Mouse (Mus musculus): ENCODE results near the gene Selp. TPM values are rescaled to one million over a fixed set of nuclear protein-coding genes. Genes with fewer than 3 reads are reported as not detected.

Gene Selp
- polyA plus RNA-seq (2015; fragmentation: Nextera tagmentation; extraction: Ambion mirVana): not detected in 2 replicates

- H3K4me2 ChIP-seq (replicated peaks): no peak within 1 kb of the TSS
- 51% methylated on average over 8 of the region's 8 CpGs for WGBS
Measured at GRCm38 (mm10) chr1:164114947-164115493, at the start of gene Selp. Gene Selp, plus strand, starts transcription at chr1:164115264.

GRCm38 (mm10) chr1:164069261-164069660 lies 45.8 kb upstream of the Selp start:
- no peaks in the 10 kb centered on the region for H3K27me3 ChIP-seq
- H3K4me3 ChIP-seq: no peak overlapping the region
- H3K9ac ChIP-seq (replicated peaks): no peak overlapping the region
- no peaks in the 10 kb centered on the region for H3K9me3 ChIP-seq
- ATAC-seq (replicated peaks): no peak
- no peak overlapping the region for H3K4me2 ChIP-seq (replicated peaks)
- no peak overlapping the region for H3K27ac ChIP-seq (replicated peaks)
- H3K4me1 ChIP-seq: no peaks in the 10 kb centered on the region
- H3K36me3 ChIP-seq: no peaks in the 10 kb centered on the region

More at GRCm38 (mm10) chr1:164114947-164115493, at the start of gene Selp:
- H3K9me3 ChIP-seq: no peaks in the 10 kb centered on the region
- H3K36me3 ChIP-seq: no peaks in the 10 kb centered on the region
- H3K4me3 ChIP-seq: no peak within 1 kb of the TSS
- no peak for ATAC-seq (replicated peaks)
- no peak within 1 kb of the TSS for H3K9ac ChIP-seq (replicated peaks)
- no peaks in the 10 kb centered on the region for H3K4me1 ChIP-seq
- no peaks in the 10 kb centered on the region for H3K27me3 ChIP-seq
- H3K27ac ChIP-seq (replicated peaks): no peak within 1 kb of the TSS

DNA sequence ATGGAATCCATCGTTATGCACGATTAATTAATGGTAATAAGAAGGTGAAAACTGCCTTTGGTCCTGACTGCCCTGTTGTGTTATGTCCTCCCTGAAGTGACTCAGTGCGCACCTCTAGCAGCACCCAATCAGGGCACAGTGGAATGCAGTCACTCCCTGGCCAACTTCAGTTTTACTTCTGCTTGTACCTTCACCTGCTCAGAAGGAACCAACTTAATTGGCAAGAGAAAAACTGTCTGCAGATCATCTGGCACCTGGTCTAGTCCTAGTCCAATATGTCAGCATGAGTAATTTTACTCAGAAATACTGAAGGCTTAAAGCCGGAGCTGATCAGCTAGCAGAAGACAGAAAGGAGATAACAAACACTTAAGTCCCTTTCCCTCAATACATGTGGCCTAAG lies 44.6 kb upstream of the Selp start:
- no peaks in the 10 kb centered on the region for H3K36me3 ChIP-seq
- no peak overlapping the region for H3K9ac ChIP-seq (replicated peaks)
- 92% methylated on average over 4 of the region's 4 CpGs for WGBS
- H3K4me2 ChIP-seq (replicated peaks): no peak overlapping the region
- no peaks in the 10 kb centered on the region for H3K4me1 ChIP-seq
- no peak for ATAC-seq (replicated peaks)
- no peaks in the 10 kb centered on the region for H3K27me3 ChIP-seq
- H3K9me3 ChIP-seq: no peaks in the 10 kb centered on the region
- H3K27ac ChIP-seq (replicated peaks): no peak overlapping the region
- H3K4me3 ChIP-seq: no peak overlapping the region

DNA sequence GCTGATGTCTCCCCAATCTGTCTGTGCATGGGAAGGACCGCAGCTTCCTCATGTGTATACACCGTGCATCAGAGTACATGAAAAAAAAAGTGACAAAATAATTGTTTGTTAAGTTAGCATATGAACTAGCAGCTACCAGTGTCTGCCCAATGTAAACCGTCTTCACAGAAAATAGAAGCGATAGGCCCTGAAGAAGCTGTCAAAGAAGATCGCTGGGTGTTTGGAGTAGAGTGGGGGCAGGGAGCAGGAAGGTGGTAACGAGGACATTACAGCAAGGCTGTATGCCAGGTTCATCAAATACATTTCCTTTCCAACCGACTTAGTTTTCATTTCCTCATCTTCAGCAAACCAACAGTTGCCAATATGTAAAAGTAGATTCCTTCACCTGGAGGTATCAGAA lies 44.0 kb upstream of the Selp start:
- H3K36me3 ChIP-seq: no peaks in the 10 kb centered on the region
- no peak overlapping the region for H3K9ac ChIP-seq (replicated peaks)
- no peak overlapping the region for H3K27ac ChIP-seq (replicated peaks)
- WGBS: 85% methylated on average over 7 of the region's 7 CpGs
- H3K4me3 ChIP-seq: no peak overlapping the region
- no peaks in the 10 kb centered on the region for H3K27me3 ChIP-seq
- H3K9me3 ChIP-seq: no peaks in the 10 kb centered on the region
- no peaks in the 10 kb centered on the region for H3K4me1 ChIP-seq
- no peak overlapping the region for H3K4me2 ChIP-seq (replicated peaks)
- no peak for ATAC-seq (replicated peaks)

DNA sequence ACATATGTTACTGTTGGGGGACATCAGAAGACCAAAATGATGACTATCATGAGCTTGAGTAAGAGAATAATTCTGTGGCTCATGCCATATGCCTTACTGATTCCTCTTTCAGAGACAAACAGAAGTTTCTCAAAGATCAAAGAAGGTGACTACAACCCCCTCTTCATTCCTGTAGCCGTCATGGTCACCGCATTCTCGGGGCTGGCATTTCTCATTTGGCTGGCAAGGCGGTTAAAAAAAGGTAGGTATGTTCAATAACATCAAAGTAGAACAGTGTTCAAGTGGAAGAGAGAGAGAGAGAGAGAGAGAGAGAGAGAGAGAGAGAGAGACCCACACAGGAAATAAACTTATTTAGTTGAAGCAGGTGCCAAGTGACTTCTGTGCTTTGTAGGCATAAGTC lies 43.1 kb upstream of the Selp start:
- no peak for ATAC-seq (replicated peaks)
- H3K4me2 ChIP-seq (replicated peaks): no peak overlapping the region
- no peak overlapping the region for H3K4me3 ChIP-seq
- WGBS: 90% methylated on average over 4 of the region's 4 CpGs
- no peaks in the 10 kb centered on the region for H3K4me1 ChIP-seq
- no peak overlapping the region for H3K27ac ChIP-seq (replicated peaks)
- no peaks in the 10 kb centered on the region for H3K36me3 ChIP-seq
- no peak overlapping the region for H3K9ac ChIP-seq (replicated peaks)
- no peaks in the 10 kb centered on the region for H3K27me3 ChIP-seq
- no peaks in the 10 kb centered on the region for H3K9me3 ChIP-seq

- no peak overlapping the region for H3K27ac ChIP-seq (replicated peaks)
- H3K4me2 ChIP-seq (replicated peaks): no peak overlapping the region
- H3K9me3 ChIP-seq: no peaks in the 10 kb centered on the region
- 91% methylated on average over 9 of the region's 9 CpGs for WGBS
- no peak overlapping the region for H3K4me3 ChIP-seq
- no peaks in the 10 kb centered on the region for H3K36me3 ChIP-seq
- H3K9ac ChIP-seq (replicated peaks): no peak overlapping the region
- H3K4me1 ChIP-seq: no peaks in the 10 kb centered on the region
- no peak for ATAC-seq (replicated peaks)
- H3K27me3 ChIP-seq: no peaks in the 10 kb centered on the region
Measured at GRCm38 (mm10) chr1:164073091-164073490, 42.0 kb upstream of the Selp start.

- no peaks in the 10 kb centered on the region for H3K27me3 ChIP-seq
- ATAC-seq (replicated peaks): no peak
- no peak overlapping the region for H3K9ac ChIP-seq (replicated peaks)
- 89% methylated on average over 7 of the region's 7 CpGs for WGBS
- no peak overlapping the region for H3K4me2 ChIP-seq (replicated peaks)
- H3K36me3 ChIP-seq: no peaks in the 10 kb centered on the region
- H3K9me3 ChIP-seq: no peaks in the 10 kb centered on the region
- no peak overlapping the region for H3K27ac ChIP-seq (replicated peaks)
- no peaks in the 10 kb centered on the region for H3K4me1 ChIP-seq
- no peak overlapping the region for H3K4me3 ChIP-seq
Measured at GRCm38 (mm10) chr1:164073803-164074202, 41.3 kb upstream of the Selp start.

DNA sequence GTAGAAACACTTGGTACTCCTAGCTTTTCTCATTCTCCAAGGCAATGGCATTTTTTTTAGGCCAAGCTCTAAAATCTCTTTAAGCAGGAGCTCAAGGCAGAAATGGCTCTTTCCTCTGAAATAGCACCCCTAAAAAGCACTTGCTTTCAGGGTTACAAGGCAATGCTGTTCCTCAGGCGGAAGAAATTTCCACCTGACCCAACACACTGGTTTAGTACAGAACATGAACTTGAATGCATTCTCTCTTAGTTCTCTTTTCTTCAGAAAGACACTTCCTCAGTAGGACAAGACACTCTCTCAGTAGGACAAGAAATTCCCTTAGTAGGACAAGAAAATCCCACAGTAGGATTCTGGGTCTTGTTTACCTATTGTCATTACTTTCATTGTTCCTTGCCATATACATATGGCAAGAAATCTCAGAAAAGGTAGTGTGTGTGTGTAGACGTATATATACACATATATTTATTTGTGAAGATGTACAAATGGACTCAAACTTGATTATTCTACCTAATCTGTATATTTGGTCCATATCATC lies 40.4 kb upstream of the Selp start:
- no peaks in the 10 kb centered on the region for H3K36me3 ChIP-seq
- WGBS: 95% methylated on average over 2 of the region's 2 CpGs
- no peak overlapping the region for H3K4me3 ChIP-seq
- H3K27me3 ChIP-seq: no peaks in the 10 kb centered on the region
- no peaks in the 10 kb centered on the region for H3K4me1 ChIP-seq
- H3K4me2 ChIP-seq (replicated peaks): no peak overlapping the region
- no peaks in the 10 kb centered on the region for H3K9me3 ChIP-seq
- ATAC-seq (replicated peaks): no peak
- H3K27ac ChIP-seq (replicated peaks): no peak overlapping the region
- H3K9ac ChIP-seq (replicated peaks): no peak overlapping the region

DNA sequence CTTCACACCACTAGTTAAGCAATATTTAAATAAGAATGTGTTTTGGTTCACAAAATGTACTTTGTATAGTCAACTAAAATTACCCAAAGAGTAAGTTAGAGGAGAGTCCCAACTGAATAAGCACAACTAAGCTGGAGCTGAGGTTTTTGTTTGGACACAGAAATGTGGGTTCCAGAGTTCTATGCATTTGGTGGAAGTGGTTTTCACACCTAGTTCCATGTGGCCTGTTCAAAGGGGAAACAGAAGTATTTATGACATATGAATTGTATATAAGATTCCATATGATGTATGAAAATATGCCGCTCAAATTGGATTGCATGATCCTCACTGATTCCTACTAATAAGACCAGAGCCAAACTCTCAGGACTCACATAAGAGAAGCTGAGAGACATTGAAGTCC lies 39.6 kb upstream of the Selp start:
- no peaks in the 10 kb centered on the region for H3K27me3 ChIP-seq
- H3K9me3 ChIP-seq: no peaks in the 10 kb centered on the region
- H3K4me1 ChIP-seq: no peaks in the 10 kb centered on the region
- no peak overlapping the region for H3K9ac ChIP-seq (replicated peaks)
- no peak overlapping the region for H3K27ac ChIP-seq (replicated peaks)
- H3K4me2 ChIP-seq (replicated peaks): no peak overlapping the region
- H3K36me3 ChIP-seq: no peaks in the 10 kb centered on the region
- ATAC-seq (replicated peaks): no peak
- 95% methylated on average over 1 of the region's 1 CpGs for WGBS
- no peak overlapping the region for H3K4me3 ChIP-seq

DNA sequence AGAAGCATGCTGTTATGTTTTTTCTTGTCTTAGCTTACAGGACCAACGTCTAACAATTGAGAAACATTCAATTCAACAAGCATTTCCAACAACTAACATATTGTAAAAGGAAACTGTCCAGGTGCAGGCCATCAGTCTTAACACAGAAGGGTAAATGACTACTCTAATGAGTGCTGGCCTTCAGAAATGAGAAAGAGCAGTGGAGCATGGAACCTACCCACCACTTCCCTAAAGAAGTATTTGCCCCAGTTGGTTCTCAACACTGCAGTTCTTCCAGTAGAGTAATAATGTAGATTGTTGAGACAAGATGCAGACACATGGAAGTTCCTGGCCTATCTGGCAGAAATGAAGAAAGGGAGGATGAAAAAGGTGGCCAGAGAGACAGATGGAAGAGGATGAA lies 38.6 kb upstream of the Selp start:
- no peaks in the 10 kb centered on the region for H3K4me1 ChIP-seq
- 50% methylated on average over 1 of the region's 1 CpGs for WGBS
- no peaks in the 10 kb centered on the region for H3K9me3 ChIP-seq
- no peaks in the 10 kb centered on the region for H3K36me3 ChIP-seq
- H3K9ac ChIP-seq (replicated peaks): no peak overlapping the region
- H3K27ac ChIP-seq (replicated peaks): no peak overlapping the region
- no peak overlapping the region for H3K4me2 ChIP-seq (replicated peaks)
- ATAC-seq (replicated peaks): no peak
- no peak overlapping the region for H3K4me3 ChIP-seq
- no peaks in the 10 kb centered on the region for H3K27me3 ChIP-seq

DNA sequence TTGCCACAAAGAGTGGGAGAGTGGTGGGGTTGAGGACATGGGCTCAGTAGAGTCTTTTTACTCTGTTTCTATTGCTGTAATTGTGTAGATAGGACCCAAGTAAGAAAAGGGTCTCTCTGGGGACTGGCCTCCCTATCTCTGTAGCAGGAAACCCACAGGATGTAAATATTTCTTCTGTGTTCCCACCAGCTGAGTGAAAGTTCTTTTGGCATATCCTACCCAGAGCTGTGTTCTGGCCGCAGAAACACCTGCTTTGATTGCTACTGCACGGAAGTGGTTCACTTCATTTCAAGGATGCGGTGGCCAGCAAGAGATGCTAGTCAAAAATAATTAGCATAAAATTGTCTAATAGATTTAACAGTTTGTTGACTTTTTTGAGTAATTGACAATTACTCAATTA lies 38.0 kb upstream of the Selp start:
- Histone ChIP-seq H3K36me3 (no peaks in the 10 kb centered on the region), H3K4me1 (no peaks in the 10 kb centered on the region), H3K4me3 (no peak overlapping the region), H3K27ac (replicated peaks) (no peak overlapping the region), H3K9ac (replicated peaks) (no peak overlapping the region), H3K27me3 (no peaks in the 10 kb centered on the region), H3K9me3 (no peaks in the 10 kb centered on the region), H3K4me2 (replicated peaks) (no peak overlapping the region)
- 92% methylated on average over 3 of the region's 3 CpGs for WGBS
- ATAC-seq (replicated peaks): no peak

GRCm38 (mm10) chr1:164078323-164078741 lies 36.7 kb upstream of the Selp start:
- WGBS: 95% methylated on average over 4 of the region's 4 CpGs
- no peak overlapping the region for H3K27ac ChIP-seq (replicated peaks)
- no peak for ATAC-seq (replicated peaks)
- no peaks in the 10 kb centered on the region for H3K4me1 ChIP-seq
- no peak overlapping the region for H3K4me2 ChIP-seq (replicated peaks)
- no peaks in the 10 kb centered on the region for H3K27me3 ChIP-seq
- H3K4me3 ChIP-seq: no peak overlapping the region
- H3K9ac ChIP-seq (replicated peaks): no peak overlapping the region
- no peaks in the 10 kb centered on the region for H3K36me3 ChIP-seq
- no peaks in the 10 kb centered on the region for H3K9me3 ChIP-seq

- no peak overlapping the region for H3K9ac ChIP-seq (replicated peaks)
- no peak overlapping the region for H3K27ac ChIP-seq (replicated peaks)
- no peaks in the 10 kb centered on the region for H3K36me3 ChIP-seq
- no peaks in the 10 kb centered on the region for H3K9me3 ChIP-seq
- no peak overlapping the region for H3K4me3 ChIP-seq
- H3K4me1 ChIP-seq: no peaks in the 10 kb centered on the region
- no peak overlapping the region for H3K4me2 ChIP-seq (replicated peaks)
- no peak for ATAC-seq (replicated peaks)
- H3K27me3 ChIP-seq: no peaks in the 10 kb centered on the region
- 89% methylated on average over 11 of the region's 11 CpGs for WGBS
Measured at GRCm38 (mm10) chr1:164079091-164079490, 36.0 kb upstream of the Selp start.

All from forebrain, embryonic 15.5 days (tissue).